Mouse (Mus musculus) monocyte, adult 2 months (primary cell): Measurements from ENCODE around the gene Gucy2g.
"Not testable (repeated sequence)": the region's sequence is repeated elsewhere in the genome, so short reads cannot be mapped to it uniquely, and the experiment has no call there.

Experiments
- DNase-seq, 2 experiments: peaks; one replicate each; pipeline ENCODE4 v3.0.0; 2022; ENCODE audit warnings: low spot score in 2 of 2, low read depth in 1 of 2

The Gucy2g gene

DNA sequence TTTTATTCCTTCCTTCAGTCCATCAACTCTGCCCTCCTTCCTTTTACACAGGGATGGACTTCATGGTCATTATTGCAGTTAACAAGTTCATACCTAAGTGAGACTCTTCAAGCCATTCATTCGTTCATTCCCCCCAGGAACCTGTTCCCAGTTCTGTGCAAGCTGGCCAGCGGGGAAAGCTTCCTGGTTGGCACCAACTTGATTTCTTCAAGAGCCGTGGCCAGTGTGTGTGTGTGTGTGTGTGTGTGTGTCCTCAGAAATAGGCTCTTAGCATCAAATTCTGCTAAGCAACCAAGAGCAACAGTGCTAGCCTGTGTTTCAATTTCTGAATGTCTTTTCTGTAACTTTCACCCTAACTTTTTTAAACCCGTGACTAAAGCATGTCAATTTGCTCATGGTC lies 75.1 kb downstream of the Gucy2g start:
- no peak for DNase-seq

GRCm38 (mm10) chr19:55165183-55165865 lies 75.7 kb downstream of the Gucy2g start:
- DNase-seq: no peak

DNA sequence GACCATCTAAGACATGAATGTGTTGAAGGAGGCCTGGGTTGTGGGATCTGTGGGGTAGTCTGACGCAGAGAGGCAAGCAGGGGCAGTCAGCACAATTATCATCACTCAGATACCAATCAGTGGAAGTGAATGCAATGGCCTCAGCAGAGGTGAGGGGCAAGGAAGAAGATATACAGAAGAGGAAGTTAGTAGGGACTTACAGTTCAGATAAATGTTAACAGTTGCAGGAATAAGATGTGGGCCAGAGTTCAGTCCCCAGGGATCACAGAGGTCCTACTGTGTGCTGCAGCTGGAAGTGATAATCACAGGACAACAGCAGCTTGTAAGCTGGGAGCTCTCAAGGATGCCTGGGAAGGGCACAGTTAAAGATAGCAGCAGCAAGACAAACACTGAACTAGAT lies 76.9 kb downstream of the Gucy2g start:
- no peak for DNase-seq

DNA sequence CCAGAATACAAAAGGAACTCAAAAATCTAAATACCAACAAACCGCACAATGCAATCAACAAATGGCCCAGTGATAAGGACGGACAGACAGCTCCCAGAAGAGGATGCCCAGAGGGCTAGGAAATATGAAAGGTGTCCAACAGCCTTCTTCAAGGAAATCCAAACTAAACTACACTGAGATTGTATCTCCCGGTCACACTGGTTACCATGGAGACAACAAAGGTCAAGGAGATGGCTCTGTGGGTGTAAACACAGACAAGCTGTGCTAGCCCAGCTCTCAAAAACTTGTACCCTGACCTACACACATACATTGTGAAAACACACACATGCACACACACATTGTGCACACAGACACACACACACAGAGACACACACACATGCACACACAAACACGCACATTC lies 78.8 kb downstream of the Gucy2g start:
- DNase-seq: no peak

- no peak for DNase-seq
Observed at GRCm38 (mm10) chr19:55159826-55160225, 81.2 kb downstream of the Gucy2g start.

GRCm38 (mm10) chr19:55158606-55159005 lies 82.4 kb downstream of the Gucy2g start:
- no peak for DNase-seq

GRCm38 (mm10) chr19:55157029-55157428 lies 84.0 kb downstream of the Gucy2g start:
- DNase-seq: no peak

GRCm38 (mm10) chr19:55152983-55153382 lies 88.1 kb downstream of the Gucy2g start:
- no peak for DNase-seq

DNA sequence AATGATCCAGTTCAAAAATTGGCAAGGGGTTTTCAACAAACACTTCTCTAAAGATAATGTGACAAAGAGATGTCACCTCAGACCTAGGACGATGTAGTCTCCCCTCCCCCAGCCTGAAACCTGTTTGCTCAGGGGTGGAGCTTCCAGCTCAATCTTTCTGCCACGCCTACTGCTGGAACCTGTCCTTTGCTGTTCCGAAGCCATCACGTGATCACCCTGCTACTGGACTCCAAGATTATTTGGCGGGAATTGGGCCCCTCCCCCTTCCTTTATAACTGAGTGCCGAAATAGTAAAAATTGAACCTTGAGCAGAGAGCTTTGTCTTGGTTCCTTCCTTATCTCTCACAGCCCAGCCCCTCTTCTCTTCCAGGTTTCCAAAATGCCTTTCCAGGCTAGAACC lies 88.8 kb downstream of the Gucy2g start:
- DNase-seq: not testable (repeated sequence)

GRCm38 (mm10) chr19:55149646-55150045 lies 91.4 kb downstream of the Gucy2g start:
- DNase-seq: no peak

DNA sequence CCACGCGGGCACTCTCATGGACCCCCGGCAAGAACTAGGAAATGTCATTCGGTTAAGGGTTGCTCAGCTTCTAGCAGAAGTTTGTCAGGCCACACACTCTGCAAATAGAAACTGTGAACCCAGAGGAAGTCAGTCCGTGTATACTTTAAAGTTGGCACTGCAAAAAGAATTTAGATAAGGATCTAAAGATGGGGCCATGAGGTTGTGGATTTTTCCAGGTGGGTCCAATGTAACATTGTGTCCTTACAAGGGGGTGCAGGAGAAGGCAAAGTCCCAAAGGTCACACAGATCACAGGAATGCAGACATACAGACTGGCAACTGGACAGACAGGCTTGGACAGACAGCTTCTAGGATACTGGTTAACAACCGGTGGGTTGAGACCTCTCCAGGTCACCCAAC lies 92.9 kb downstream of the Gucy2g start:
- no peak for DNase-seq
